Mouse (Mus musculus): ENCODE measurements around the gene Spred2. TPM values are rescaled to one million over a fixed set of nuclear protein-coding genes. Genes with fewer than 3 reads are reported as not detected.
A peak's percentile ranks its signal among the peaks of the same experiment; 100 is the strongest.

Spred2 gene
- polyA plus RNA-seq, 1 experiment from 2014 or later = 7.1 TPM

- no peak for ATAC-seq
- Histone ChIP-seq H3K27me3 (replicated peaks) (no peaks in the 10 kb centered on the region), H3K27ac (no peak overlapping the region), H3K36me3 (no peaks in the 10 kb centered on the region), H3K4me1 (replicated peaks) (peaks cover 15% of the 10 kb centered on the region), H3K9me3 (no peaks in the 10 kb centered on the region), H3K4me3 (replicated peaks) (no peak overlapping the region), H3K9ac (no peak overlapping the region), H3K4me2 (replicated peaks) (no peak overlapping the region)
- 90% methylated on average over 4 of the region's 4 CpGs for WGBS
Measured at GRCm38 (mm10) chr11:19928633-19929032, 4.5 kb downstream of the Spred2 start.

- no peaks in the 10 kb centered on the region for H3K36me3 ChIP-seq
- no peak overlapping the region for H3K27ac ChIP-seq
- H3K9me3 ChIP-seq = no peaks in the 10 kb centered on the region
- no peak overlapping the region for H3K9ac ChIP-seq
- no peak overlapping the region for H3K4me2 ChIP-seq (replicated peaks)
- 62% methylated on average over 11 of the region's 11 CpGs for WGBS
- no peak overlapping the region for H3K4me3 ChIP-seq (replicated peaks)
- H3K27me3 ChIP-seq (replicated peaks) = no peaks in the 10 kb centered on the region
- peaks cover 15% of the 10 kb centered on the region for H3K4me1 ChIP-seq (replicated peaks)
- ATAC-seq = no peak
Measured at GRCm38 (mm10) chr11:19929087-19929865, 5.1 kb downstream of the Spred2 start.

- Histone ChIP-seq H3K36me3 (no peaks in the 10 kb centered on the region), H3K27me3 (replicated peaks) (no peaks in the 10 kb centered on the region), H3K9me3 (no peaks in the 10 kb centered on the region), H3K4me3 (replicated peaks) (no peak overlapping the region), H3K4me1 (replicated peaks) (peaks cover 8% of the 10 kb centered on the region), H3K27ac (no peak overlapping the region), H3K9ac (no peak overlapping the region), H3K4me2 (replicated peaks) (no peak overlapping the region)
- 92% methylated on average over 9 of the region's 9 CpGs for WGBS
- ATAC-seq = no peak
Measured at GRCm38 (mm10) chr11:19931569-19932230, 7.5 kb downstream of the Spred2 start.

GRCm38 (mm10) chr11:19932983-19933511, 8.9 kb downstream of the Spred2 start:
- no peaks in the 10 kb centered on the region for H3K36me3 ChIP-seq
- peaks cover 4% of the 10 kb centered on the region; the same call in 1 of the 2 replicates for H3K4me1 ChIP-seq (replicated peaks)
- no peak for ATAC-seq
- no peaks in the 10 kb centered on the region for H3K27me3 ChIP-seq (replicated peaks)
- no peaks in the 10 kb centered on the region for H3K9me3 ChIP-seq
- 87% methylated on average over 14 of the region's 14 CpGs for WGBS
- no peak overlapping the region for H3K4me2 ChIP-seq (replicated peaks)
- H3K9ac ChIP-seq = no peak overlapping the region
- H3K27ac ChIP-seq = no peak overlapping the region
- no peak overlapping the region for H3K4me3 ChIP-seq (replicated peaks)

DNA sequence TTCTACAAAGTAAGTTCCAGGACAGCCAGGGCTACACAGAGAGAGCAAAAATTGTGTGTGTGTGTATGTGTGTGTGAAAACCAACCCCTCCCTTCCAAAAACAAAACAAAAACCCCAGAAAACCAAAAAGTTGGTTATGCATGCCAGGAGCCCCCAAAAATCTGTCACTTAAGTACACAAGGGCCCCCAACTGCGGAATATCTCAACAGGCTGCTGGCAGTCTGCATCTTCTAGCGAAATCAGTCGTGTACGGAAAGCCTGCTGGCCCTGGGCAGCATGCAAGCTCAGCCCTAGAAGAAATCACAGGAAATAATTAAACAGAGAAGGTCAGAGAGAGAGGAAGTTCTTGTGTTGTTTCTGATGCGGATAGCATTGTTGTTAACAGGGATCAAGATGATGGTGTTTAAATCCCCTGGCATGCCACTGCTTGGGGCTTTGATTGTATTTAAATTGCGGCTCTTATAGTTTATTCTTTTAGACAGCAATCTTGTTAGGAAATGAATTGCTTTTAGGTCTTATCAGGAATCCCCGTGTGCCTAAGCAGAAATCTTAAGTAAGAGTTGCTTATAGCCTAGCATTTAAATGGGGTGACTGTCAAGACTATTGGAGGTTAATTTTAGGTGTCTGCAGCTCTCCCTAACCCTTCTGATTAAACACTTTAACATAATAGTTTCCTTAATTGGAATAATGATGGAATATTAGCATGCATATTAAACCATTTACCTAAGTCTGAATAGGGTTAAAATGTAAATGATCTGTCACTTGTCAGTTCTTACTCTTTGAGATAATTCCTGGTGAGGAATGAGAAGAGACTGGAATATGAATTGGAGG, 11.6 kb downstream of the Spred2 start:
- H3K9me3 ChIP-seq = no peaks in the 10 kb centered on the region
- H3K27me3 ChIP-seq (replicated peaks) = no peaks in the 10 kb centered on the region
- 46% methylated on average over 7 of the region's 7 CpGs for WGBS
- H3K9ac ChIP-seq = no peak overlapping the region
- no peak overlapping the region for H3K4me2 ChIP-seq (replicated peaks)
- no peak for ATAC-seq
- H3K4me1 ChIP-seq (replicated peaks) = peaks cover 10% of the 10 kb centered on the region
- H3K27ac ChIP-seq = no peak overlapping the region
- no peak overlapping the region for H3K4me3 ChIP-seq (replicated peaks)
- H3K36me3 ChIP-seq = no peaks in the 10 kb centered on the region

DNA sequence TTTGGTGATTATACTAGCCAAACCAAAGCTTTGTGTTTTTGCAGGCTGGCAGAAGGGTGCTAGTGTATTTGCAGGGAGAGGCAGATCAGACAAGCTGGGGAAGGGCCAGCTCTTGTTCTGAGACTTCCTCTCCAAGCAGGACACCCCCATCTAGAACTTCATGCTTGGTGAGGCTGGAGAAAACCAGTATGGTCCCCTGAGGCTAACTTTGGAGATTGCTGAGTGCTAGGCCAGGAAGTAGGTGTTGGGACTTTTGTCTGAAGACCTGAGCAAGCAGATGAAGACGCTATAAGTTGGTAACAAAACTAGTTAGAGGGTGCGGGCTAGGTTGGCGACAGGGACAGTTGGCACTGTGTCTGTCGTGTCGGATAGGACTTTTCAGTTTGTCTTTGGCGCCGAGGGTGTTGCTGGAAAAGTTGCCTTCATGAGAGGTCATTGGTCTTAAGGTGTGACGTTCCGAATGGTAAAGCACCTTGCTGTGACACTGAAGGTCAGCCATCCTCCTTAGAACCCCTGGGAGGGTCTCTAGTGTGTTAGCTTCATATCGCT, 14.4 kb downstream of the Spred2 start:
- no peak overlapping the region for H3K4me2 ChIP-seq (replicated peaks)
- no peaks in the 10 kb centered on the region for H3K27me3 ChIP-seq (replicated peaks)
- H3K27ac ChIP-seq = no peak overlapping the region
- no peak overlapping the region for H3K9ac ChIP-seq
- WGBS = 90% methylated on average over 10 of the region's 10 CpGs
- H3K4me3 ChIP-seq (replicated peaks) = no peak overlapping the region
- no peaks in the 10 kb centered on the region for H3K36me3 ChIP-seq
- H3K4me1 ChIP-seq (replicated peaks) = peaks cover 25% of the 10 kb centered on the region
- no peak for ATAC-seq
- no peaks in the 10 kb centered on the region for H3K9me3 ChIP-seq

- no peak for ATAC-seq
- H3K9me3 ChIP-seq = no peaks in the 10 kb centered on the region
- H3K4me3 ChIP-seq (replicated peaks) = no peak overlapping the region
- no peak overlapping the region for H3K4me2 ChIP-seq (replicated peaks)
- 67% methylated on average over 5 of the region's 5 CpGs for WGBS
- peaks cover 25% of the 10 kb centered on the region for H3K4me1 ChIP-seq (replicated peaks)
- no peaks in the 10 kb centered on the region for H3K27me3 ChIP-seq (replicated peaks)
- no peak overlapping the region for H3K9ac ChIP-seq
- no peaks in the 10 kb centered on the region for H3K36me3 ChIP-seq
- H3K27ac ChIP-seq = no peak overlapping the region
Measured at GRCm38 (mm10) chr11:19939305-19939730, 15.1 kb downstream of the Spred2 start.

- no peaks in the 10 kb centered on the region for H3K9me3 ChIP-seq
- H3K27ac ChIP-seq = no peak overlapping the region
- peaks cover 25% of the 10 kb centered on the region for H3K4me1 ChIP-seq (replicated peaks)
- no peak for ATAC-seq
- no peaks in the 10 kb centered on the region for H3K36me3 ChIP-seq
- H3K27me3 ChIP-seq (replicated peaks) = no peaks in the 10 kb centered on the region
- H3K4me3 ChIP-seq (replicated peaks) = no peak overlapping the region
- WGBS = 90% methylated on average over 8 of the region's 8 CpGs
- no peak overlapping the region for H3K9ac ChIP-seq
- no peak overlapping the region for H3K4me2 ChIP-seq (replicated peaks)
Measured at GRCm38 (mm10) chr11:19939831-19940230, 15.7 kb downstream of the Spred2 start.

DNA sequence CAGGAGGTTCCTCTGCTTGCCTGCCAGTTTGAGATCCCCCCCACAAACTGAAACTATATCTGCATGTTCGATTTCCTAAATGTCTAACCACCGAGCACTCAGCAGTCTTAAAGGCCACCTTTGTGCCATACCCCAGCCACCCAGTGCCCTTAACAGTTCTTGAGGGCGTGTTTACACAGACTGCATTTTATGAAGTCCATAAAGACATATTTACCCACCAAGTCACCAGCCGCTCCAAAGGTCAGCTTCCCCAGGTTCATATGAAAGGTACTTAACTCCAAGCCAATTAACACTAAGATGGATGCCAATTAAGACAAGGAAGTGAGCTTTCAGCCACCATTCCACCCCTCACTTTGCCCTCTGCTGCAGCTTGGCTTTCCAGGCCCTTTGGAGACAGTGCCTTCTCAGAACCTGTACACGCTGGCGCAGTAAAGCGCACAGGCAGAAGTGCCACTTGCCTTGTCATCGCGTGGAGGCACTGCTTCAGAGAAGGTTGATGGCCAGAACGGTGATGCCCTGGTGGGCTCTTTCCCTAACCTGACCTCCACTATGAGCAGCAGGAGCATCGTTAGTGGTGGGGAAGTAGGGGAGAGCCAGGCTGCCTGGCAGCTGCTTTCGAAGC, 17.1 kb downstream of the Spred2 start:
- no peak overlapping the region for H3K4me3 ChIP-seq (replicated peaks)
- 72% methylated on average over 12 of the region's 12 CpGs for WGBS
- H3K9me3 ChIP-seq = no peaks in the 10 kb centered on the region
- peak overlapping the region; percentile 82 for H3K27ac ChIP-seq
- 0 out of 2 replicates have a peak, but pooled peaks cover 6% of the 10 kb centered on the region for H3K36me3 ChIP-seq
- H3K4me2 ChIP-seq (replicated peaks) = peak overlapping the region; percentile 30
- peak; percentile 88 for ATAC-seq
- peaks cover 25% of the 10 kb centered on the region for H3K4me1 ChIP-seq (replicated peaks)
- H3K27me3 ChIP-seq (replicated peaks) = no peaks in the 10 kb centered on the region
- H3K9ac ChIP-seq = no peak overlapping the region

DNA sequence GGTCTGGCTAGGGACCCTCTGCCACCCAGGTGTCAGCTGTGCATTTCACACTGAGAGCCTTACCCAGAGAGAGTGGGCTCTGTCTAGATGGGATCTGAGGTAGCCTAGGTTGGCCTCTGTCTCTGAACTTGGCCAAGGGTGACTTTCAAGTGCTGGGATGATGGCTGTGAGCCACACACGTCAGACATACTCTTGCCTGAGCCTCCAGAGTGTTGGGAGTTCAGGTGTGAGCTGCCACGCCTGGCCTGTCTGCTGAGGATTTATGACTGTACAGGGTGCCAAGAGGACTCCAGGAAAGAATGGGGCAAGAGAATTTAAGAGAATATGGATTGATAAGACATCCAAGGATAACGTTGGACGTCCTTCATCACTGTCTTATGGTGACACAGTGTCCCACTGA, 17.8 kb downstream of the Spred2 start:
- no peaks in the 10 kb centered on the region for H3K27me3 ChIP-seq (replicated peaks)
- 0 out of 2 replicates have a peak overlapping the region, but pooled peaks have one; percentile 30 for H3K4me2 ChIP-seq (replicated peaks)
- H3K36me3 ChIP-seq = 0 out of 2 replicates have a peak, but pooled peaks cover 6% of the 10 kb centered on the region
- H3K9me3 ChIP-seq = no peaks in the 10 kb centered on the region
- no peak overlapping the region for H3K9ac ChIP-seq
- peak; percentile 70 for ATAC-seq
- H3K27ac ChIP-seq = peak overlapping the region; percentile 82; the same call in 1 of the 2 replicates
- peaks cover 23% of the 10 kb centered on the region for H3K4me1 ChIP-seq (replicated peaks)
- H3K4me3 ChIP-seq (replicated peaks) = no peak overlapping the region
- WGBS = 52% methylated on average over 4 of the region's 4 CpGs

- no peaks in the 10 kb centered on the region for H3K9me3 ChIP-seq
- WGBS = 92% methylated on average over 2 of the region's 2 CpGs
- H3K4me3 ChIP-seq (replicated peaks) = no peak overlapping the region
- H3K4me2 ChIP-seq (replicated peaks) = no peak overlapping the region
- H3K36me3 ChIP-seq = 0 out of 2 replicates have a peak, but pooled peaks cover 6% of the 10 kb centered on the region
- no peaks in the 10 kb centered on the region for H3K27me3 ChIP-seq (replicated peaks)
- ATAC-seq = no peak
- H3K27ac ChIP-seq = no peak overlapping the region
- no peak overlapping the region for H3K9ac ChIP-seq
- H3K4me1 ChIP-seq (replicated peaks) = peaks cover 37% of the 10 kb centered on the region
Measured at GRCm38 (mm10) chr11:19943753-19944152, 19.6 kb downstream of the Spred2 start.

Data from intestine, embryonic 15.5 days (tissue).